Mouse (Mus musculus) stomach, postnatal 0 days (tissue): ENCODE data around the gene Ifi207.
"Not testable (repeated sequence)": the region's sequence is repeated elsewhere in the genome, so short reads cannot be mapped to it uniquely, and the experiment has no call there.

Experiments used
- CTCF ChIP-seq: IDR thresholded peaks from 2 replicates; pipeline ENCODE4 v1.5.1; 2016; ENCODE audit warnings: antibody characterized with exemption, low read depth, mild to moderate bottlenecking, moderate library complexity
- EP300 ChIP-seq: optimal IDR thresholded peaks from 2 replicates; pipeline ENCODE3; 2016; ENCODE audit warnings: antibody characterized with exemption

DNA sequence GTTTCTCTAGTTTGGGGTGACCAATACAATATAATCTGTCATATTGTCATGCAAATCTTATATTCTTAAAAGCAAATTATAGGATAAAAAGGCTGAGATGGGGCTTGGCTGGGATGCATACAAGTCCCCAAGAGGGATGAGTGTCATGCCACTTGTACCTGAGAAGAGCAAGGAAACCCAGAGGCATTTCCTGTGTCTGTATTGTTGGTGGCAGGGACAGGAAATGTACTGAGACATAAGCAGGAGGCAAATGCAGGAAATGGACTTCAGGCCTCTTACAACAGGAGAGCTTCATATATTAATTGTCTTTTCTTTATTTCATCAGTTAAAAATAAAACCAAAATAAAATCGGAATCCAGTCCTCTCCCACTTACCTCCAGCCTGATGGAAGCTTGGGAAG lies 62.9 kb downstream of the Ifi207 start:
- not testable (repeated sequence) for TF ChIP-seq CTCF, EP300
